Mouse (Mus musculus): ENCODE measurements around the gene Kcnq2.

Kcnq2 gene

GRCm38 (mm10) chr2:181104111-181104510, 31.0 kb downstream of the Kcnq2 start:
- in situ Hi-C loops (cut with MboI), result no loop called here

- in situ Hi-C loops (cut with MboI), result no loop called here
These were observed 32.9 kb downstream of the Kcnq2 start for GRCm38 (mm10) chr2:181102161-181102560.

- in situ Hi-C loops (cut with MboI), result no loop called here
These were observed 33.5 kb downstream of the Kcnq2 start for GRCm38 (mm10) chr2:181101626-181102025.

- in situ Hi-C loops (cut with MboI), result no loop called here
These were observed 35.0 kb downstream of the Kcnq2 start for GRCm38 (mm10) chr2:181100087-181100486.

- in situ Hi-C loops (cut with MboI), result no loop called here
These were observed 45.0 kb downstream of the Kcnq2 start for GRCm38 (mm10) chr2:181090123-181090522.

- in situ Hi-C loops (cut with MboI), result no loop called here
These were observed 50.1 kb downstream of the Kcnq2 start for GRCm38 (mm10) chr2:181084997-181085396.

GRCm38 (mm10) chr2:181083945-181084344, 51.2 kb downstream of the Kcnq2 start:
- in situ Hi-C loops (cut with MboI), result no loop called here

- in situ Hi-C loops (cut with MboI), result no loop called here
These were observed 54.2 kb downstream of the Kcnq2 start for GRCm38 (mm10) chr2:181080886-181081285.

- in situ Hi-C loops (cut with MboI), result no loop called here
These were observed 55.6 kb downstream of the Kcnq2 start for GRCm38 (mm10) chr2:181079518-181079917.

- in situ Hi-C loops (cut with MboI), result no loop called here
These were observed 56.2 kb downstream of the Kcnq2 start for GRCm38 (mm10) chr2:181078908-181079307.

GRCm38 (mm10) chr2:181075501-181075900, 59.6 kb downstream of the Kcnq2 start:
- in situ Hi-C loops (cut with MboI), result no loop called here

- in situ Hi-C loops (cut with MboI), result no loop called here
These were observed 62.7 kb downstream of the Kcnq2 start for GRCm38 (mm10) chr2:181072403-181072714.

GRCm38 (mm10) chr2:181071706-181072402, 63.2 kb downstream of the Kcnq2 start:
- in situ Hi-C loops (cut with MboI), result no loop called here

GRCm38 (mm10) chr2:181070136-181070535, 65.0 kb downstream of the Kcnq2 start:
- in situ Hi-C loops (cut with MboI), result no loop called here

GRCm38 (mm10) chr2:181068499-181068898, 66.6 kb downstream of the Kcnq2 start:
- in situ Hi-C loops (cut with MboI), result no loop called here

- in situ Hi-C loops (cut with MboI), result no loop called here
These were observed 69.3 kb downstream of the Kcnq2 start for GRCm38 (mm10) chr2:181065827-181066226.

GRCm38 (mm10) chr2:181060127-181060526, 75.0 kb downstream of the Kcnq2 start:
- in situ Hi-C loops (cut with MboI), result no loop called here

GRCm38 (mm10) chr2:181058193-181058592, 76.9 kb downstream of the Kcnq2 start:
- in situ Hi-C loops (cut with MboI), result no loop called here

- in situ Hi-C loops (cut with MboI), result no loop called here
These were observed 77.8 kb downstream of the Kcnq2 start for GRCm38 (mm10) chr2:181057341-181057740.

GRCm38 (mm10) chr2:181052171-181052570, 82.9 kb downstream of the Kcnq2 start:
- in situ Hi-C loops (cut with MboI), result no loop called here

GRCm38 (mm10) chr2:181048986-181049385, 86.1 kb downstream of the Kcnq2 start:
- in situ Hi-C loops (cut with MboI), result no loop called here

- in situ Hi-C loops (cut with MboI), result no loop called here
These were observed 86.7 kb downstream of the Kcnq2 start for GRCm38 (mm10) chr2:181048252-181048945.

GRCm38 (mm10) chr2:181044001-181044400, 91.1 kb downstream of the Kcnq2 start:
- in situ Hi-C loops (cut with MboI), result no loop called here

GRCm38 (mm10) chr2:181043437-181043836, 91.7 kb downstream of the Kcnq2 start, which contains the start of gene Chrna4:
Gene Chrna4, minus strand, starts transcription at chr2:181043546.
- in situ Hi-C loops (cut with MboI), result no loop called here
